Mouse (Mus musculus): Measurements from ENCODE around the gene Etnk2. TPM values are rescaled to one million over a fixed set of nuclear protein-coding genes. Genes with fewer than 3 reads are reported as not detected.
A peak's percentile ranks its signal among the peaks of the same experiment; 100 is the strongest.

Etnk2 gene
- polyA plus RNA-seq, 1 experiment from 2014 or later = 39.5 TPM

GRCm38 (mm10) chr1:133375696-133376346, 12.4 kb downstream of the Etnk2 start:
- Histone ChIP-seq H3K36me3 (replicated peaks; ENCODE audit: insufficient read depth, low read length) (peaks cover 2% of the 10 kb centered on the region; the same call in 1 of the 2 replicates), H3K4me3 (ENCODE audit: low read depth, low read length) (no peak overlapping the region), H3K4me1 (ENCODE audit: insufficient read depth) (peaks cover 17% of the 10 kb centered on the region), H3K27me3 (ENCODE audit: insufficient read depth, low read length) (no peaks in the 10 kb centered on the region), H3K9ac (replicated peaks) (no peak overlapping the region), H3K9me3 (ENCODE audit: low read length) (no peaks in the 10 kb centered on the region), H3K27ac (ENCODE audit: low read depth) (peak overlapping the region; percentile 53), H3K4me2 (ENCODE audit: low read depth, low read length) (no peak overlapping the region)
- ATAC-seq = peak; percentile 83
- 48% methylated on average over 10 of the region's 10 CpGs for WGBS (ENCODE audit: insufficient replicate concordance)
- peak; percentile 72 for DNase-seq
- TF ChIP-seq EP300 (IDR thresholded peaks at IDR 0.05; ENCODE audit: low read depth) (no peak), CTCF (IDR thresholded peaks at IDR 0.05; ENCODE audit: low read depth) (no peak)

- peaks cover 9% of the 10 kb centered on the region for H3K4me1 ChIP-seq (ENCODE audit: insufficient read depth)
- ATAC-seq (no peak), DNase-seq (no peak)
- H3K4me2 ChIP-seq (ENCODE audit: low read depth, low read length) = no peak overlapping the region
- no peaks in the 10 kb centered on the region for H3K9me3 ChIP-seq (ENCODE audit: low read length)
- WGBS (ENCODE audit: insufficient replicate concordance) = 75% methylated on average over 5 of the region's 5 CpGs
- H3K4me3 ChIP-seq (ENCODE audit: low read depth, low read length) = no peak overlapping the region
- H3K27ac ChIP-seq (ENCODE audit: low read depth) = no peak overlapping the region
- no peak for TF ChIP-seq CTCF (IDR thresholded peaks at IDR 0.05; ENCODE audit: low read depth)
- TF ChIP-seq EP300 (IDR thresholded peaks at IDR 0.05; ENCODE audit: low read depth) = no peak
- H3K27me3 ChIP-seq (ENCODE audit: insufficient read depth, low read length) = no peaks in the 10 kb centered on the region
- no peak overlapping the region for H3K9ac ChIP-seq (replicated peaks)
- H3K36me3 ChIP-seq (replicated peaks; ENCODE audit: insufficient read depth, low read length) = peaks cover 2% of the 10 kb centered on the region; the same call in 1 of the 2 replicates
These were observed 14.2 kb downstream of the Etnk2 start for GRCm38 (mm10) chr1:133377547-133377946.

GRCm38 (mm10) chr1:133379254-133379985, 16.0 kb downstream of the Etnk2 start:
- ATAC-seq = no peak
- no peaks in the 10 kb centered on the region for H3K9me3 ChIP-seq (ENCODE audit: low read length)
- TF ChIP-seq EP300 (IDR thresholded peaks at IDR 0.05; ENCODE audit: low read depth) (no peak), CTCF (IDR thresholded peaks at IDR 0.05; ENCODE audit: low read depth) (no peak)

GRCm38 (mm10) chr1:133379986-133380320, 16.6 kb downstream of the Etnk2 start:
- no peak for ATAC-seq
- Histone ChIP-seq H3K9ac (replicated peaks) (no peak overlapping the region), H3K4me3 (ENCODE audit: low read depth, low read length) (no peak overlapping the region), H3K27me3 (ENCODE audit: insufficient read depth, low read length) (no peaks in the 10 kb centered on the region), H3K4me2 (ENCODE audit: low read depth, low read length) (no peak overlapping the region), H3K27ac (ENCODE audit: low read depth) (no peak overlapping the region), H3K4me1 (ENCODE audit: insufficient read depth) (peaks cover 5% of the 10 kb centered on the region), H3K36me3 (replicated peaks; ENCODE audit: insufficient read depth, low read length) (peaks cover 2% of the 10 kb centered on the region; the same call in 1 of the 2 replicates), H3K9me3 (ENCODE audit: low read length) (no peaks in the 10 kb centered on the region)
- DNase-seq = no peak
- 74% methylated on average over 3 of the region's 3 CpGs for WGBS (ENCODE audit: insufficient replicate concordance)
- TF ChIP-seq CTCF (IDR thresholded peaks at IDR 0.05; ENCODE audit: low read depth) (no peak), EP300 (IDR thresholded peaks at IDR 0.05; ENCODE audit: low read depth) (no peak)

More at GRCm38 (mm10) chr1:133379254-133379985, 16.0 kb downstream of the Etnk2 start:
- no peaks in the 10 kb centered on the region for H3K27me3 ChIP-seq (ENCODE audit: insufficient read depth, low read length)
- DNase-seq = no peak
- H3K36me3 ChIP-seq (replicated peaks; ENCODE audit: insufficient read depth, low read length) = peaks cover 2% of the 10 kb centered on the region; the same call in 1 of the 2 replicates
- H3K4me1 ChIP-seq (ENCODE audit: insufficient read depth) = peaks cover 5% of the 10 kb centered on the region
- H3K9ac ChIP-seq (replicated peaks) = no peak overlapping the region
- no peak overlapping the region for H3K27ac ChIP-seq (ENCODE audit: low read depth)
- no peak overlapping the region for H3K4me3 ChIP-seq (ENCODE audit: low read depth, low read length)
- WGBS (ENCODE audit: insufficient replicate concordance) = 60% methylated on average over 10 of the region's 10 CpGs
- H3K4me2 ChIP-seq (ENCODE audit: low read depth, low read length) = no peak overlapping the region

GRCm38 (mm10) chr1:133380347-133381065, 17.1 kb downstream of the Etnk2 start:
- no peak overlapping the region for H3K4me3 ChIP-seq (ENCODE audit: low read depth, low read length)
- no peak overlapping the region for H3K27ac ChIP-seq (ENCODE audit: low read depth)
- 59% methylated on average over 14 of the region's 14 CpGs for WGBS (ENCODE audit: insufficient replicate concordance)
- no peak overlapping the region for H3K9ac ChIP-seq (replicated peaks)
- H3K27me3 ChIP-seq (ENCODE audit: insufficient read depth, low read length) = no peaks in the 10 kb centered on the region
- DNase-seq (no peak), ATAC-seq (no peak)
- no peak overlapping the region for H3K4me2 ChIP-seq (ENCODE audit: low read depth, low read length)
- no peaks in the 10 kb centered on the region for H3K9me3 ChIP-seq (ENCODE audit: low read length)
- peaks cover 2% of the 10 kb centered on the region; the same call in 1 of the 2 replicates for H3K36me3 ChIP-seq (replicated peaks; ENCODE audit: insufficient read depth, low read length)
- peak; percentile 77 for TF ChIP-seq CTCF (IDR thresholded peaks at IDR 0.05; ENCODE audit: low read depth)
- TF ChIP-seq EP300 (IDR thresholded peaks at IDR 0.05; ENCODE audit: low read depth) = no peak
- peaks cover 5% of the 10 kb centered on the region for H3K4me1 ChIP-seq (ENCODE audit: insufficient read depth)

- DNase-seq = peak; percentile 83
- 14% methylated on average over 9 of the region's 9 CpGs for WGBS (ENCODE audit: insufficient replicate concordance)
- ATAC-seq = peak; percentile 44
These were observed 18.6 kb downstream of the Etnk2 start for GRCm38 (mm10) chr1:133382008-133382407.

More at GRCm38 (mm10) chr1:133382008-133382407, 18.6 kb downstream of the Etnk2 start:
- no peak overlapping the region for H3K27ac ChIP-seq (ENCODE audit: low read depth)
- H3K9me3 ChIP-seq (ENCODE audit: low read length) = no peaks in the 10 kb centered on the region
- H3K4me3 ChIP-seq (ENCODE audit: low read depth, low read length) = no peak overlapping the region
- peaks cover 2% of the 10 kb centered on the region; the same call in 1 of the 2 replicates for H3K36me3 ChIP-seq (replicated peaks; ENCODE audit: insufficient read depth, low read length)
- H3K27me3 ChIP-seq (ENCODE audit: insufficient read depth, low read length) = no peaks in the 10 kb centered on the region
- TF ChIP-seq EP300 (IDR thresholded peaks at IDR 0.05; ENCODE audit: low read depth) (no peak), CTCF (IDR thresholded peaks at IDR 0.05; ENCODE audit: low read depth) (peak; percentile 99)
- no peak overlapping the region for H3K9ac ChIP-seq (replicated peaks)
- no peak overlapping the region for H3K4me2 ChIP-seq (ENCODE audit: low read depth, low read length)
- 0 out of 2 replicates have a peak, but pooled peaks cover 4% of the 10 kb centered on the region for H3K4me1 ChIP-seq (ENCODE audit: insufficient read depth)
